Mouse (Mus musculus): ENCODE results near the gene Eif4g2. TPM values are rescaled to one million over a fixed set of nuclear protein-coding genes. Genes with fewer than 3 reads are reported as not detected.

Gene Eif4g2
- total RNA-seq, 1 experiment = 627 TPM

GRCm38 (mm10) chr7:111029046-111029553, 53.7 kb downstream of the Eif4g2 start:
- Histone ChIP-seq H3K36me3 (ENCODE audit: control insufficient read depth, insufficient read depth, low read length, poor library complexity, severe bottlenecking) (peaks cover 5% of the 10 kb centered on the region), H3K4me1 (ENCODE audit: control insufficient read depth in 2 of 2, insufficient read depth in 2 of 2, low read length in 2 of 2, poor library complexity in 1 of 2) (peaks cover 3 to 5% of the 10 kb centered on the region in 2 experiments; a peak in 1 of 4 replicates), H3K27ac (ENCODE audit: insufficient read depth, low read depth, low read length, poor library complexity, severe bottlenecking) (no peak overlapping the region), H3K4me3 (ENCODE audit: insufficient read depth in 1 of 2, low read depth in 1 of 2, low read length in 2 of 2, poor library complexity in 1 of 2, severe bottlenecking in 1 of 2) (peak overlapping the region; percentile 91 to 99), H3K9me3 (ENCODE audit: control insufficient read depth, insufficient read depth, low read depth, low read length) (no peaks in the 10 kb centered on the region), H3K9ac (ENCODE audit: insufficient read depth, low read depth, low read length, poor library complexity, severe bottlenecking) (peak overlapping the region; percentile 88)
- no peak for DNase-seq (ENCODE audit: low read depth, low spot score)
- in situ Hi-C loops (cut with MboI; ENCODE audit: low sequenced_read_pairs in 2 of 2, unreplicated experiment in 2 of 2) = no loop called here
- TF ChIP-seq MAFK (IDR thresholded peaks at IDR 0.05; ENCODE audit: insufficient read depth, low read depth, low read length) = no peak
- no peak for TF ChIP-seq HCFC1 (IDR thresholded peaks at IDR 0.05; ENCODE audit: borderline replicate concordance, insufficient read depth, low read length)
- TF ChIP-seq CHD2 (IDR thresholded peaks at IDR 0.05; ENCODE audit: low read depth, low read length) = no peak
- no peak for TF ChIP-seq ZC3H11A (IDR thresholded peaks at IDR 0.05; ENCODE audit: borderline replicate concordance, low read depth, low read length)
- no peak for TF ChIP-seq ZNF384 (IDR thresholded peaks at IDR 0.05; ENCODE audit: low read depth, low read length)

GRCm38 (mm10) chr7:111028281-111029045, 54.4 kb downstream of the Eif4g2 start, which contains the start of gene Ctr9:
Gene Ctr9, plus strand, starts transcription at chr7:111028951.
- peak; percentile 80 for DNase-seq (ENCODE audit: low read depth, low spot score)
- peak within 1 kb of the TSS; percentile 88 for H3K9ac ChIP-seq (ENCODE audit: insufficient read depth, low read depth, low read length, poor library complexity, severe bottlenecking)
- peaks cover 5% of the 10 kb centered on the region in 2 experiments; a peak in 2 of 4 replicates for H3K4me1 ChIP-seq (ENCODE audit: control insufficient read depth in 2 of 2, insufficient read depth in 2 of 2, low read length in 2 of 2, poor library complexity in 1 of 2)
- TF ChIP-seq ZC3H11A (IDR thresholded peaks at IDR 0.05; ENCODE audit: borderline replicate concordance, low read depth, low read length) (no peak), HCFC1 (IDR thresholded peaks at IDR 0.05; ENCODE audit: borderline replicate concordance, insufficient read depth, low read length) (no peak; the same call in 1 of the 2 replicates)
- no peaks in the 10 kb centered on the region for H3K9me3 ChIP-seq (ENCODE audit: control insufficient read depth, insufficient read depth, low read depth, low read length)
- H3K4me3 ChIP-seq (ENCODE audit: insufficient read depth in 1 of 2, low read depth in 1 of 2, low read length in 2 of 2, poor library complexity in 1 of 2, severe bottlenecking in 1 of 2) = peak within 1 kb of the TSS; percentile 91 to 99
- in situ Hi-C loops (cut with MboI; ENCODE audit: low sequenced_read_pairs in 2 of 2, unreplicated experiment in 2 of 2) = no loop called here
- peak within 1 kb of the TSS; percentile 96 for H3K27ac ChIP-seq (ENCODE audit: insufficient read depth, low read depth, low read length, poor library complexity, severe bottlenecking)
- peaks cover 4% of the 10 kb centered on the region; the same call in 1 of the 2 replicates for H3K36me3 ChIP-seq (ENCODE audit: control insufficient read depth, insufficient read depth, low read length, poor library complexity, severe bottlenecking)

GRCm38 (mm10) chr7:111024912-111025311, 57.9 kb downstream of the Eif4g2 start:
- TF ChIP-seq ZNF384 (IDR thresholded peaks at IDR 0.05; ENCODE audit: low read depth, low read length) (no peak), MAFK (IDR thresholded peaks at IDR 0.05; ENCODE audit: insufficient read depth, low read depth, low read length) (no peak), HCFC1 (IDR thresholded peaks at IDR 0.05; ENCODE audit: borderline replicate concordance, insufficient read depth, low read length) (no peak), CHD2 (IDR thresholded peaks at IDR 0.05; ENCODE audit: low read depth, low read length) (no peak), ZC3H11A (IDR thresholded peaks at IDR 0.05; ENCODE audit: borderline replicate concordance, low read depth, low read length) (no peak)
- Histone ChIP-seq H3K27ac (ENCODE audit: insufficient read depth, low read depth, low read length, poor library complexity, severe bottlenecking) (peak overlapping the region; percentile 96), H3K4me1 (ENCODE audit: control insufficient read depth in 2 of 2, insufficient read depth in 2 of 2, low read length in 2 of 2, poor library complexity in 1 of 2) (peaks cover 5% of the 10 kb centered on the region in 2 experiments; a peak in 2 of 4 replicates), H3K36me3 (ENCODE audit: control insufficient read depth, insufficient read depth, low read length, poor library complexity, severe bottlenecking) (no peaks in the 10 kb centered on the region), H3K4me3 (ENCODE audit: insufficient read depth in 1 of 2, low read depth in 1 of 2, low read length in 2 of 2, poor library complexity in 1 of 2, severe bottlenecking in 1 of 2) (no peak overlapping the region), H3K9ac (ENCODE audit: insufficient read depth, low read depth, low read length, poor library complexity, severe bottlenecking) (no peak overlapping the region), H3K9me3 (ENCODE audit: control insufficient read depth, insufficient read depth, low read depth, low read length) (no peaks in the 10 kb centered on the region)
- DNase-seq (ENCODE audit: low read depth, low spot score) = no peak
- in situ Hi-C loops (cut with MboI; ENCODE audit: low sequenced_read_pairs in 2 of 2, unreplicated experiment in 2 of 2) = no loop called here

- no peak overlapping the region for H3K4me3 ChIP-seq (ENCODE audit: insufficient read depth in 1 of 2, low read depth in 1 of 2, low read length in 2 of 2, poor library complexity in 1 of 2, severe bottlenecking in 1 of 2)
- peak overlapping the region; percentile 58; the same call in 1 of the 2 replicates for H3K9ac ChIP-seq (ENCODE audit: insufficient read depth, low read depth, low read length, poor library complexity, severe bottlenecking)
- peak; percentile 51 for DNase-seq (ENCODE audit: low read depth, low spot score)
- peaks cover 5% of the 10 kb centered on the region in 2 experiments; a peak in 2 of 4 replicates for H3K4me1 ChIP-seq (ENCODE audit: control insufficient read depth in 2 of 2, insufficient read depth in 2 of 2, low read length in 2 of 2, poor library complexity in 1 of 2)
- H3K9me3 ChIP-seq (ENCODE audit: control insufficient read depth, insufficient read depth, low read depth, low read length) = no peaks in the 10 kb centered on the region
- in situ Hi-C loops (cut with MboI; ENCODE audit: low sequenced_read_pairs in 2 of 2, unreplicated experiment in 2 of 2) = no loop called here
- no peaks in the 10 kb centered on the region for H3K36me3 ChIP-seq (ENCODE audit: control insufficient read depth, insufficient read depth, low read length, poor library complexity, severe bottlenecking)
- peak overlapping the region; percentile 96 for H3K27ac ChIP-seq (ENCODE audit: insufficient read depth, low read depth, low read length, poor library complexity, severe bottlenecking)
- no peak for TF ChIP-seq MAFK (IDR thresholded peaks at IDR 0.05; ENCODE audit: insufficient read depth, low read depth, low read length)
- TF ChIP-seq ZNF384 (IDR thresholded peaks at IDR 0.05; ENCODE audit: low read depth, low read length) = no peak
- TF ChIP-seq HCFC1 (IDR thresholded peaks at IDR 0.05; ENCODE audit: borderline replicate concordance, insufficient read depth, low read length) = 0 out of 2 replicates have a peak, but pooled peaks have one; percentile 29
- no peak for TF ChIP-seq ZC3H11A (IDR thresholded peaks at IDR 0.05; ENCODE audit: borderline replicate concordance, low read depth, low read length)
- no peak for TF ChIP-seq CHD2 (IDR thresholded peaks at IDR 0.05; ENCODE audit: low read depth, low read length)
These were observed 58.7 kb downstream of the Eif4g2 start for GRCm38 (mm10) chr7:111024068-111024594.

All from ES-E14 (cell line).